Mouse (Mus musculus) heart, embryonic 16.5 days (tissue): Measurements from ENCODE around the gene Asb1. TPM values are rescaled to one million over a fixed set of nuclear protein-coding genes. Genes with fewer than 3 reads are reported as not detected.

Source experiments
- ATAC-seq: fragments of 200-750 bp; cut with Nextera tagmentation; replicated peaks from 2 replicates; pipeline ENCODE4 v1.8.0; 2017; ENCODE audit warnings: moderate number of reproducible peaks; ENCODE audit not compliant: insufficient read depth, low FRiP score; ENCODE audit errors: extremely low read depth
- H3K27ac ChIP-seq: fragments of 300-500 bp; sonication (generic); 2 replicates; pipeline ENCODE4 v1.5.1; 2014; ENCODE audit warnings: mild to moderate bottlenecking, low read length, control low read depth, moderate library complexity
- H3K27me3 ChIP-seq: fragments of 300-500 bp; sonication (generic); 2 replicates; pipeline ENCODE4 v1.6.1; 2014; ENCODE audit warnings: low read length, mixed read lengths; ENCODE audit not compliant: control insufficient read depth, insufficient read depth
- H3K36me3 ChIP-seq: fragments of 300-500 bp; sonication (generic); 2 replicates; pipeline ENCODE4 v1.6.1; 2014; ENCODE audit not compliant: control insufficient read depth, insufficient read depth
- H3K4me1 ChIP-seq: fragments of 300-500 bp; sonication (generic); 2 replicates; pipeline ENCODE4 v1.6.1; 2014; ENCODE audit warnings: low read length, mixed read lengths; ENCODE audit not compliant: control insufficient read depth, insufficient read depth
- H3K4me2 ChIP-seq: fragments of 300-500 bp; sonication (generic); 2 replicates; pipeline ENCODE4 v1.6.1; 2014; ENCODE audit warnings: low read depth, mild to moderate bottlenecking, control low read depth, low read length
- H3K4me3 ChIP-seq: fragments of 300-500 bp; sonication (generic); 2 replicates; pipeline ENCODE4 v1.5.1; 2014; ENCODE audit warnings: mild to moderate bottlenecking, control low read depth, low read length
- H3K9ac ChIP-seq: fragments of 300-500 bp; sonication (generic); 2 replicates; pipeline ENCODE4 v1.6.1; 2014; ENCODE audit warnings: low read length, control low read depth
- H3K9me3 ChIP-seq: fragments of 300-500 bp; sonication (generic); replicated peaks from 2 replicates; pipeline ENCODE4 v1.6.1; 2016; ENCODE audit warnings: low read length; ENCODE audit not compliant: control insufficient read depth
- WGBS: fragments of 180-500 bp; shearing (Covaris S2); extraction: QIAGEN DNeasy Blood & Tissue Kit; methylation state at CpG from one replicate; pipeline ENCODE4 v1.1.7; 2014; 5-methylcytosine and 5-hydroxymethylcytosine counted together
- polyA plus RNA-seq: library from polyadenylated mRNA; unstranded; fragments of >200 nt; fragmentation: Nextera tagmentation; extraction: Ambion mirVana; gene quantifications from 2 replicates; pipeline ENCODE4 v1.2.1, GENCODE M21; 2015

Asb1 gene
- polyA plus RNA-seq, 1 experiment from 2014 or later, result 5.6 TPM

DNA sequence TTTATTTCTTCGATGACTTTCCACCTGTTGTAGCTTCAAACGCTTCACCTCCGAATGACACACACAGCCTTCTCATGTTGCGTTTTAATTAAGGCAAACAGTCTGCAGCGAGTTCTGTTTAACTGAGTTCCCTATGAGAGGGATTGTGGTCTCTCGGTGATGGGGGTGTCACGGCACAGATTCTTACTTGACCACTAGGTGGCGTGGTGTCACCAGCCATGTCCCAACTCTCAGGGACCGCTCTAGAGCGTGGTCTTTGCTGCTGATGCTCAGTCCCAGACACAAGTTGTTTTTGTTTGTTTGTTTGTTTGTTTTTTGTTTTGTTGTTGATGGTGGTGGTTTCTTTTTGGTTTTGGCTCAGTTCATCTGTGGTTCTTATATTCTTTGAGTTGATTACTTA, 16.6 kb upstream of the Asb1 start:
- Histone ChIP-seq H3K4me1 (no peaks in the 10 kb centered on the region), H3K4me2 (no peak overlapping the region), H3K27me3 (no peaks in the 10 kb centered on the region), H3K4me3 (no peak overlapping the region), H3K9me3 (no peaks in the 10 kb centered on the region), H3K9ac (no peak overlapping the region), H3K36me3 (peaks cover 13% of the 10 kb centered on the region; the same call in 1 of the 2 replicates), H3K27ac (no peak overlapping the region)
- 16% methylated on average over 10 of the region's 10 CpGs for WGBS
- no peak for ATAC-seq

DNA sequence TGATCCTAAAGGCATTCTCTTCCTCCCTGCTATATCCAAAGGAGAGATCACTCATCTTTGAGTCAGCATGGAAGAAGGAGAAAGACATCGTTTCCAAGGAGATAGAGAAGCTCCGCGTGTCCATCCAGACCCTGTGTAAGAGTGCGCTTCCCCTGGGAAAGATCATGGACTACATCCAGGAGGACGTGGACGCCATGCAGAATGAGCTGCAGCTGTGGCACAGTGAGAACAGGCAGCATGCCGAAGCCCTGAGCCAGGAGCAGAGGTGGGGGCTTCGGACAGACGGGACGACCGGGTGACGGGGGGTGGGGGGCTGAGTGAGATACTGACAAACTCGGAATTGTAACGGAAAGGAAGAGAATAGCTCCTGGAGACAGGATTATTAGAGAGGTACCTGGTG, 14.5 kb upstream of the Asb1 start:
- H3K36me3 ChIP-seq, result peaks cover 13% of the 10 kb centered on the region
- no peaks in the 10 kb centered on the region for H3K4me1 ChIP-seq
- no peak overlapping the region for H3K4me3 ChIP-seq
- no peaks in the 10 kb centered on the region for H3K27me3 ChIP-seq
- WGBS, result 87% methylated on average over 14 of the region's 14 CpGs
- no peak overlapping the region for H3K27ac ChIP-seq
- H3K9me3 ChIP-seq, result no peaks in the 10 kb centered on the region
- ATAC-seq, result no peak
- H3K9ac ChIP-seq, result no peak overlapping the region
- no peak overlapping the region for H3K4me2 ChIP-seq

DNA sequence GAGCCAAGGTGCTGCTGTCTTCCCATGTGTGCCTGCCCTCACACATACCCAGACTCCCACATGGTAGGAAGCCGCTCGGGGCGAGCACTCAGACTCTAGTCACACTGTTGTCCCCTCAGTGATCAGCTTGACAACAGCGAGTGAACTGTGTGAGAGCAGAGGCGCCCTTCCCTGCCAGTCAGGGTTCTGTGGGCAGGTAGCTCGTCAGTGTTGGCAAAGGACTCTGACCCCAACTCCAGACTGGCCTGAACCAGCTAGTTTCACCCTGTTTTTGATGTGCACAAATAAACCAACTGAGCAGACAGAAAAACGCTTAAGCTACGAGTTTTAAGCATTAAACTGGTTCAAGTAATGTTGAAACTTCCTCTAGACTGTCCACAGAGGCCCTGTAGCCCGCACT, 10.2 kb upstream of the Asb1 start:
- no peak overlapping the region for H3K4me3 ChIP-seq
- no peaks in the 10 kb centered on the region for H3K9me3 ChIP-seq
- no peak overlapping the region for H3K9ac ChIP-seq
- no peak overlapping the region for H3K27ac ChIP-seq
- H3K4me2 ChIP-seq, result no peak overlapping the region
- WGBS, result 80% methylated on average over 9 of the region's 9 CpGs
- H3K4me1 ChIP-seq, result 0 out of 2 replicates have a peak, but pooled peaks cover 2% of the 10 kb centered on the region
- no peaks in the 10 kb centered on the region for H3K27me3 ChIP-seq
- no peak for ATAC-seq
- peaks cover 13% of the 10 kb centered on the region for H3K36me3 ChIP-seq

DNA sequence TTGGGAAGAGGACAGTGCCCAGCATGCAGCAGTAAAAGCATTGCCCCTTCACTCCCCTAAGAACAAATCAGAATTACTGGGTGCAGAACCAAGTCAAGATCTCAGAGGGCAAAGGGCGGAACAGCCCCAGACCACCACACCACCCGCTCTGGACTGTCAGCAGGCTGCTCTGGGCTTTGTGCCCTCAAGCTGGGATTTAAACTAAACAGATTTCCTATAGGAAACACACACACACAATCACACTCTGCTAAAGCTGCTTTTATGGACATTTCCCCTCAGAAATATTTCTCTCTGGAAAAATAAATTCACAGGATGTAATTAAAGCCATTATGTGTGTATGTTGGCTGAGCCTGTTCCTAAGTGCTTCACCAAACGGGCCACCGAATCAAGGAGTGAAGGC, 8.1 kb upstream of the Asb1 start:
- no peaks in the 10 kb centered on the region for H3K9me3 ChIP-seq
- no peaks in the 10 kb centered on the region; the same call in 1 of the 2 replicates for H3K27me3 ChIP-seq
- no peak for ATAC-seq
- no peak overlapping the region for H3K27ac ChIP-seq
- H3K9ac ChIP-seq, result no peak overlapping the region
- WGBS, result 83% methylated on average over 4 of the region's 4 CpGs
- no peak overlapping the region for H3K4me2 ChIP-seq
- 0 out of 2 replicates have a peak, but pooled peaks cover 2% of the 10 kb centered on the region for H3K4me1 ChIP-seq
- H3K36me3 ChIP-seq, result peaks cover 1% of the 10 kb centered on the region
- no peak overlapping the region for H3K4me3 ChIP-seq

DNA sequence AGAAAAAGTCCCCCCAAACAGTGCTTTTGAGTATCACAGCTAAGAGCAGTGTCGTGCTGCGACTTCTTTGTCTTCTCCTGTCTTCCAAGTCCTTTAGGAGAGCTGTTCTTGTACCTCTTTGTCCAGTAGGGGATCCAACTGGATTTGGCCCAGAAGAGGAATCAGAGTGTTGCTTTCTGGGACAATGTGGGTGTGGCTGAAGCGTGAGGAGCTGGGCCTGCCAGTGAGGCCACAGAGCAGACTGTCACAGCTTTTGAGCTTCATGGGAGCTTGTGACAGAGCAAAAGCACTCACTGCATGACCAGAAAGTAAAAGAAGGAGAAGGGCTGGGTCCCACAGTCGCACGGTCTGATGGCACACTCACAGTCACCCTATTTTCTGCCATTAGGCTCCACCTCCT, 7.5 kb upstream of the Asb1 start:
- H3K4me2 ChIP-seq, result no peak overlapping the region
- H3K36me3 ChIP-seq, result no peaks in the 10 kb centered on the region; the same call in 1 of the 2 replicates
- H3K4me3 ChIP-seq, result no peak overlapping the region
- H3K9me3 ChIP-seq, result no peaks in the 10 kb centered on the region
- no peak overlapping the region for H3K9ac ChIP-seq
- 90% methylated on average over 5 of the region's 5 CpGs for WGBS
- peaks cover 3% of the 10 kb centered on the region for H3K27me3 ChIP-seq
- no peak overlapping the region for H3K27ac ChIP-seq
- H3K4me1 ChIP-seq, result 0 out of 2 replicates have a peak, but pooled peaks cover 2% of the 10 kb centered on the region
- ATAC-seq, result no peak

DNA sequence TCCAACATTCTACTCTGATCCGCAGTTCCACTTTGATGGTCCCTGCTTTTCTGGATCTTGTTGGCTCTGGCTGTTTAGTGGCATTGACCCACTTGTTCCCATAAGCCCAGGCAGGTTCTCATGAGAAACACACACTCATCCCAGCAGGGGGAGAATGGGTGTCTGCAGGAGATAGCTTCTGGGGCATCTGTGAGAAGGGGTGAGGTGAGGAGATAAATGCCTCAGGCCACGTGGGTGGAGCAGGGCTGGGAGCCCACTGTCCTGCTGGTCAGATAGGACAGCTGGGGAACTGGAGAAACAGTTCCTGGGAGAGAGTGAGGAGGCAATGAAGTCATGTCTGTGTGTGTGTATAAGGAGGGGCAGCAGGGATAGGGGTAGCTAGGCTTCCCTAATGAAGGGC, 6.9 kb upstream of the Asb1 start:
- peaks cover 3% of the 10 kb centered on the region for H3K27me3 ChIP-seq
- H3K9ac ChIP-seq, result no peak overlapping the region
- no peaks in the 10 kb centered on the region for H3K9me3 ChIP-seq
- WGBS, result 46% methylated on average over 2 of the region's 2 CpGs
- H3K36me3 ChIP-seq, result no peaks in the 10 kb centered on the region; the same call in 1 of the 2 replicates
- no peak overlapping the region for H3K27ac ChIP-seq
- 0 out of 2 replicates have a peak, but pooled peaks cover 2% of the 10 kb centered on the region for H3K4me1 ChIP-seq
- ATAC-seq, result no peak
- H3K4me3 ChIP-seq, result no peak overlapping the region
- no peak overlapping the region for H3K4me2 ChIP-seq

DNA sequence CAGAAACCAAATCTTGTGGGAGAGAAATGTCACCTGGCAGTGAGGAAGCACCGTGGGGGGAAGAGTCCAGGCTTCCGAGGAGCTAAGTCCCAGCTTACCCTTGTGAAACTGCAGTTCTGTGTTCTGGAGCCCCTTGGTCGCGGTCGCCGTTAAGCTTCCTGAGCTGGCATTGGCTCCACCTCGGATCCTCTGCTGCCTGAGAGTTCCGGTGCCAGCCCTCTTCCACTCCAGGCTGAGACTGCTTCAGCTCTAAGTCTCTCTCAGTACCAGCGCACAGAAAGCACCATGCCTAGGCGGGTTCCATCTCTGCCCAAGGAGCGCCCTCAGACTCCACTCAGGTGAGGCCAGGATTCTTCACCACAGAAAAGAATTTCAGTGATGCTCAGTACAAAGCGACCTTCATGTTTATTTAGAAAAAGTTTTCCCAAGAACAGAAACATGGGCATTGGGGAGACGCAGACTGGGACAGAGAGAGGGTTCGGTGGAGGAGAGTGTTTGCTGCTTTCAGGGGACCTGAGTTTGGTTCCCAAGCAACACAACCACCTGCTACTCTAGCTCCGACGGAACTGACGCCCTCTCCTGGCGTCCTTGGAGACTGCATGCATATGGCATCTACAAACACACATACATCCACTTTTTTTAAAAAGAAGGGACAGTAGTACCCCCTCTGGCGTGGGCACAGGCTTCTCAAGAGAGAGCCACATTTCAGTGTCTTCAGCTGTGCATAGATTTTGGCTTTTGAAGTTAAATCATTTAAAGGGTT, 6.2 kb upstream of the Asb1 start:
- 0 out of 2 replicates have a peak, but pooled peaks cover 2% of the 10 kb centered on the region for H3K4me1 ChIP-seq
- WGBS, result 63% methylated on average over 19 of the region's 19 CpGs
- no peaks in the 10 kb centered on the region; the same call in 1 of the 2 replicates for H3K36me3 ChIP-seq
- ATAC-seq, result no peak
- no peaks in the 10 kb centered on the region for H3K9me3 ChIP-seq
- H3K27ac ChIP-seq, result no peak overlapping the region
- no peak overlapping the region for H3K4me3 ChIP-seq
- peaks cover 3% of the 10 kb centered on the region for H3K27me3 ChIP-seq
- no peak overlapping the region for H3K9ac ChIP-seq
- no peak overlapping the region for H3K4me2 ChIP-seq

DNA sequence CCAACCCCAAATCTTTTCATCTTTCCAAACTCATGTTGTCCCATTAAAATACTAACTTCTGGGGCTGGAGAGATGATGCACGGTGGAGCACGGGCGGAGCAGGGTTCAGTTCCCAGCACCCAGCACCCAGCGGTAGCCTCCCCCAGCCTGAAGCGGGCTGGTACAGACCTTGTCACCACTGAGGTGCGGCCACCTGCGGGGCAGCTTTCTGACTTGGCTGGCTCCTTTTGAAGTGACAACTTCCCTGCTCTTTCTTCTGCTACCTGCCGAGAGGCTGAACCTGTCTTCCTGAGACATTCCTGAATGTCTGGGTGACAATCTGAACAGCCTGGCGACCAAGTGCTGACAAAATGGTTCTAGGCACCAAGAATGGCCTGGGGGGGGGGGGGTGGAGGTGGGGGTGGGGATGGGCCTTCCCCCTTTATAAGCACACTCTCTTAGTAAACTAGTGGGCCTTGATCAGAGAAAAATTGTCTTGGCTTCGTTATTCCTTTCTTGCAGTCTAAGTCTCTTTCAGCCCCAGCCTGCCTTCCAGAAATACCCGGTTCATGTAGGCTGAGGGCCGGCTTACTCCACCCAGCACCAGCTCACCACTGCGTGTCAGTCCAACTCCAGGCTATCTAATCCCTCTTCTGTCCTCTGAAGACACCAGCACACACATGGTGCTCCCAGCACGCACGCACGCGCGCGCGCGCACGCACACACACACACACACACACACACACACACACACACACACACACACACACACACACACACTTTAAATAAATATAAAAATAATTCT, 2.4 kb upstream of the Asb1 start:
- no peak overlapping the region for H3K9ac ChIP-seq
- no peaks in the 10 kb centered on the region for H3K36me3 ChIP-seq
- peaks cover 3% of the 10 kb centered on the region for H3K27me3 ChIP-seq
- H3K9me3 ChIP-seq, result no peaks in the 10 kb centered on the region
- H3K4me1 ChIP-seq, result peaks cover 18% of the 10 kb centered on the region
- H3K27ac ChIP-seq, result no peak overlapping the region
- no peak overlapping the region for H3K4me3 ChIP-seq
- ATAC-seq, result no peak
- WGBS, result 33% methylated on average over 22 of the region's 22 CpGs
- no peak overlapping the region for H3K4me2 ChIP-seq

DNA sequence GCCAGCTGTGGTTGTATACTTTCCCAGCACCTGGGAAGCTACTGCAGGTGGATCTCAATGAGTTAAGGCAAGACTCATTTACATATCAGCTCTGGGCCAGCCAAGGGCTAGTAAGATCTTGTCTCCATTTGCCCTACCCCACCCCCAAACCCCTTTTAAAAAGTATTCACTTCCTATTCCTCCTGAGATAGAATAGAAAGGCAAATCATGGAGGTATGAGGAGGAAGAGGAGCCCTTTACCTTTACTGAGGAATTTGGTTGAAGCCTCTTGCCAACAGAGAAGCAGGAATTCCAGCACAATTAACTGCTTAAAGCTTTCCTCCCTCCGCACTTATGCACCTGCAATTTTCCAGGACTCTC, 1.8 kb upstream of the Asb1 start:
- 64% methylated on average over 1 of the region's 1 CpGs for WGBS
- no peak overlapping the region for H3K4me3 ChIP-seq
- no peak overlapping the region for H3K4me2 ChIP-seq
- H3K4me1 ChIP-seq, result peaks cover 16% of the 10 kb centered on the region
- H3K27ac ChIP-seq, result no peak overlapping the region
- no peaks in the 10 kb centered on the region for H3K36me3 ChIP-seq
- H3K27me3 ChIP-seq, result peaks cover 3% of the 10 kb centered on the region
- H3K9ac ChIP-seq, result no peak overlapping the region
- H3K9me3 ChIP-seq, result no peaks in the 10 kb centered on the region
- no peak for ATAC-seq
